Mouse (Mus musculus) forelimb bud, embryonic 11.5 days (tissue): Measurements from ENCODE around the gene Zbtb49.
A peak's percentile ranks its signal among the peaks of the same experiment; 100 is the strongest.

Experiments
- DNase-seq: peaks from one replicate; pipeline ENCODE4 v3.0.0-alpha.2; 2012; ENCODE audit warnings: low read depth, low spot score

The Zbtb49 gene

GRCm38 (mm10) chr5:38195941-38196340, 24.3 kb downstream of the Zbtb49 start:
- DNase-seq = no peak

- no peak for DNase-seq
Observed at GRCm38 (mm10) chr5:38194946-38195345, 25.3 kb downstream of the Zbtb49 start.

GRCm38 (mm10) chr5:38190907-38191306, 29.4 kb downstream of the Zbtb49 start:
- DNase-seq = no peak

GRCm38 (mm10) chr5:38187006-38187405, 33.3 kb downstream of the Zbtb49 start:
- DNase-seq = no peak

GRCm38 (mm10) chr5:38184688-38185285, 35.5 kb downstream of the Zbtb49 start:
- DNase-seq = no peak

- no peak for DNase-seq
Observed at GRCm38 (mm10) chr5:38174256-38174912, 45.9 kb downstream of the Zbtb49 start.

- no peak for DNase-seq
Observed at GRCm38 (mm10) chr5:38173766-38174165, 46.5 kb downstream of the Zbtb49 start.

GRCm38 (mm10) chr5:38168497-38168896, 51.8 kb downstream of the Zbtb49 start:
- no peak for DNase-seq

- DNase-seq = no peak
Observed at GRCm38 (mm10) chr5:38159634-38160413, 60.4 kb downstream of the Zbtb49 start, which contains the start of gene Nsg1. TSS of gene Nsg1 (minus strand) at chr5:38159907.

- peak; percentile 47 for DNase-seq
Observed at GRCm38 (mm10) chr5:38158947-38159633, 61.2 kb downstream of the Zbtb49 start.

- no peak for DNase-seq
Observed at GRCm38 (mm10) chr5:38158501-38158946, 61.7 kb downstream of the Zbtb49 start.

GRCm38 (mm10) chr5:38157481-38158020, 62.7 kb downstream of the Zbtb49 start:
- no peak for DNase-seq

- no peak for DNase-seq
Observed at GRCm38 (mm10) chr5:38153636-38154035, 66.6 kb downstream of the Zbtb49 start.

- DNase-seq = no peak
Observed at GRCm38 (mm10) chr5:38152201-38153108, 67.8 kb downstream of the Zbtb49 start.

- DNase-seq = no peak
Observed at GRCm38 (mm10) chr5:38151264-38151663, 69.0 kb downstream of the Zbtb49 start.

GRCm38 (mm10) chr5:38146524-38146923, 73.7 kb downstream of the Zbtb49 start:
- no peak for DNase-seq

GRCm38 (mm10) chr5:38140893-38141292, 79.4 kb downstream of the Zbtb49 start:
- DNase-seq = no peak
